Mouse (Mus musculus): ENCODE data around the gene Dcp1a. TPM values are rescaled to one million over a fixed set of nuclear protein-coding genes. Genes with fewer than 3 reads are reported as not detected.

Dcp1a gene
- 13.3 TPM for polyA plus RNA-seq (2015; fragmentation: Illumina TruSeq; extraction: RNeasy Lipid Tissue Mini Kit (QIAGEN cat#74804); ENCODE audit: low read depth, low replicate concordance)

GRCm38 (mm10) chr14:30479361-30479948, at the start of gene Dcp1a:
TSS of gene Dcp1a (plus strand) at chr14:30479535.

GRCm38 (mm10) chr14:30491342-30491741, 12.0 kb downstream of the Dcp1a start, which contains the start of gene Cacna1d:
TSS of gene Cacna1d (minus strand) at chr14:30491455.

GRCm38 (mm10) chr14:30548131-30548720, 68.9 kb downstream of the Dcp1a start, which contains the start of gene Tkt:
TSS of gene Tkt (plus strand) at chr14:30548359.

Other genes with a start within 250 kb of the Dcp1a start
- 27.7 TPM for gene Cacna1d, start 11.9 kb downstream of the Dcp1a start, polyA plus RNA-seq (2015; fragmentation: Illumina TruSeq; extraction: RNeasy Lipid Tissue Mini Kit (QIAGEN cat#74804); ENCODE audit: low read depth, low replicate concordance)
- 165 TPM for gene Tkt, start 68.8 kb downstream of the Dcp1a start, polyA plus RNA-seq (2015; fragmentation: Illumina TruSeq; extraction: RNeasy Lipid Tissue Mini Kit (QIAGEN cat#74804); ENCODE audit: low read depth, low replicate concordance)
- gene Prkcd, start 146.7 kb downstream of the Dcp1a start, polyA plus RNA-seq (2015; fragmentation: Illumina TruSeq; extraction: RNeasy Lipid Tissue Mini Kit (QIAGEN cat#74804); ENCODE audit: low read depth, low replicate concordance): 76.3 TPM
- gene Rft1, start 174.8 kb downstream of the Dcp1a start, polyA plus RNA-seq (2015; fragmentation: Illumina TruSeq; extraction: RNeasy Lipid Tissue Mini Kit (QIAGEN cat#74804); ENCODE audit: low read depth, low replicate concordance): 12.6 TPM
- gene Sfmbt1, start 235.3 kb downstream of the Dcp1a start, polyA plus RNA-seq (2015; fragmentation: Illumina TruSeq; extraction: RNeasy Lipid Tissue Mini Kit (QIAGEN cat#74804); ENCODE audit: low read depth, low replicate concordance): 11.6 TPM

All from brain, adult 10 weeks (tissue).